Mouse (Mus musculus): ENCODE data around the gene Pnpla6. TPM values are rescaled to one million over a fixed set of nuclear protein-coding genes. Genes with fewer than 3 reads are reported as not detected.

Pnpla6 gene
- total RNA-seq, 2 experiments from 2014 or later = 12.9 to 13.8 TPM

- peak; percentile 98 to 99 for DNase-seq
- intact Hi-C loops (cut with DNase I) = loop anchor here (1.0 to 10.0 kb wide), 2 partner anchors 16 to 664 kb away; partner anchors contain the start of gene Evi5l
Measured at GRCm38 (mm10) chr8:3500235-3501090, 14.7 kb upstream of the Pnpla6 start, which contains the start of gene Mcoln1. Mcoln1 (plus strand) TSS chr8:3500457.

GRCm38 (mm10) chr8:3502217-3502616 is 13.0 kb upstream of the Pnpla6 start:
- no peak for DNase-seq
- intact Hi-C loops (cut with DNase I) = loop anchor here (10.0 kb wide), 1 partner anchor 663 kb away; the partner anchor contains the start of gene Evi5l

- intact Hi-C loops (cut with DNase I) = loop anchor here (10.0 kb wide), 1 partner anchor 657 kb away; the partner anchor contains the start of gene Evi5l
- DNase-seq = no peak
Measured at GRCm38 (mm10) chr8:3507979-3508754, 7.0 kb upstream of the Pnpla6 start.

GRCm38 (mm10) chr8:3514681-3515247 is 420 bp upstream of the Pnpla6 start:
- no peak for DNase-seq
- intact Hi-C loops (cut with DNase I) = loop anchor here (10.0 kb wide), 1 partner anchor 1100 kb away; the partner anchor contains the start of gene Zfp958

- intact Hi-C loops (cut with DNase I) = loop anchor here (1.0 to 10.0 kb wide), 4 partner anchors 15 to 1099 kb away; partner anchors contain the start of genes Pet100, Pex11g, Xab2 and Zfp958
- peak; percentile 46 to 72 for DNase-seq
Measured at GRCm38 (mm10) chr8:3515771-3516417, 710 bp downstream of the Pnpla6 start.

- DNase-seq = peak; percentile 95 to 96
- intact Hi-C loops (cut with DNase I) = loop anchor here (1.0 to 10.0 kb wide), 4 partner anchors 15 to 1098 kb away; partner anchors contain the start of genes Pet100, Pex11g, Xab2 and Zfp958
Measured at GRCm38 (mm10) chr8:3516450-3517116, 1.4 kb downstream of the Pnpla6 start.

- DNase-seq = peak in 1 of 2 experiments; percentile 30
- intact Hi-C loops (cut with DNase I) = loop anchor here (10.0 kb wide), 1 partner anchor 1098 kb away; the partner anchor contains the start of gene Zfp958
Measured at GRCm38 (mm10) chr8:3517117-3517495, 1.9 kb downstream of the Pnpla6 start.

- DNase-seq = no peak
- intact Hi-C loops (cut with DNase I) = no loop called here
Measured at GRCm38 (mm10) chr8:3522007-3522697, 7.0 kb downstream of the Pnpla6 start.

- intact Hi-C loops (cut with DNase I) = no loop called here
Measured at GRCm38 (mm10) chr8:3530816-3531215, 15.6 kb downstream of the Pnpla6 start.

GRCm38 (mm10) chr8:3531936-3532335 is 16.8 kb downstream of the Pnpla6 start:
- no peak for DNase-seq
- intact Hi-C loops (cut with DNase I) = no loop called here

More at GRCm38 (mm10) chr8:3530816-3531215, 15.6 kb downstream of the Pnpla6 start:
- no peak for DNase-seq

- intact Hi-C loops (cut with DNase I) = no loop called here
Measured at GRCm38 (mm10) chr8:3536053-3536841, 21.1 kb downstream of the Pnpla6 start.

GRCm38 (mm10) chr8:3536940-3537339 is 21.8 kb downstream of the Pnpla6 start:
- no peak for DNase-seq
- intact Hi-C loops (cut with DNase I) = no loop called here

More at GRCm38 (mm10) chr8:3536053-3536841, 21.1 kb downstream of the Pnpla6 start:
- no peak for DNase-seq

GRCm38 (mm10) chr8:3537666-3538065 is 22.5 kb downstream of the Pnpla6 start:
- DNase-seq = no peak
- intact Hi-C loops (cut with DNase I) = no loop called here

- intact Hi-C loops (cut with DNase I) = no loop called here
Measured at GRCm38 (mm10) chr8:3539146-3539545, 24.0 kb downstream of the Pnpla6 start.

GRCm38 (mm10) chr8:3540076-3540475 is 24.9 kb downstream of the Pnpla6 start:
- intact Hi-C loops (cut with DNase I) = no loop called here
- DNase-seq = no peak

More at GRCm38 (mm10) chr8:3539146-3539545, 24.0 kb downstream of the Pnpla6 start:
- no peak for DNase-seq

GRCm38 (mm10) chr8:3546511-3546910 is 31.3 kb downstream of the Pnpla6 start:
- intact Hi-C loops (cut with DNase I) = no loop called here
- no peak for DNase-seq

GRCm38 (mm10) chr8:3552240-3552639 is 37.1 kb downstream of the Pnpla6 start:
- DNase-seq = no peak
- intact Hi-C loops (cut with DNase I) = no loop called here

- no peak for DNase-seq
- intact Hi-C loops (cut with DNase I) = no loop called here
Measured at GRCm38 (mm10) chr8:3556114-3556513, 40.9 kb downstream of the Pnpla6 start.
